Mouse (Mus musculus) Muller cell, postnatal 12 days (primary cell): ENCODE measurements around the gene Cyp4f39.
"Not testable (repeated sequence)": the region's sequence is repeated elsewhere in the genome, so short reads cannot be mapped to it uniquely, and the experiment has no call there.

Experiments
- DNase-seq: peaks from one replicate; pipeline ENCODE4 v3.0.0-alpha.2; 2015; ENCODE audit errors: inconsistent ontology term

Cyp4f39 gene

GRCm38 (mm10) chr17:32474954-32475560 is 22.5 kb downstream of the Cyp4f39 start:
- no peak for DNase-seq

GRCm38 (mm10) chr17:32477204-32477603 is 24.7 kb downstream of the Cyp4f39 start:
- DNase-seq: no peak

GRCm38 (mm10) chr17:32478727-32479126 is 26.2 kb downstream of the Cyp4f39 start:
- no peak for DNase-seq

- DNase-seq: peak; percentile 29
Measured at GRCm38 (mm10) chr17:32479554-32480506, 27.3 kb downstream of the Cyp4f39 start.

- no peak for DNase-seq
Measured at GRCm38 (mm10) chr17:32481766-32482165, 29.2 kb downstream of the Cyp4f39 start.

- DNase-seq: peak; percentile 73
Measured at GRCm38 (mm10) chr17:32483200-32483599, 30.7 kb downstream of the Cyp4f39 start.

- DNase-seq: peak; percentile 58
Measured at GRCm38 (mm10) chr17:32492349-32492980, 39.9 kb downstream of the Cyp4f39 start.

GRCm38 (mm10) chr17:32494601-32495000 is 42.1 kb downstream of the Cyp4f39 start:
- DNase-seq: peak; percentile 36

GRCm38 (mm10) chr17:32500511-32500910 is 48.0 kb downstream of the Cyp4f39 start:
- not testable (repeated sequence) for DNase-seq

- DNase-seq: no peak
Measured at GRCm38 (mm10) chr17:32501051-32501450, 48.5 kb downstream of the Cyp4f39 start.

- no peak for DNase-seq
Measured at GRCm38 (mm10) chr17:32503111-32503510, 50.6 kb downstream of the Cyp4f39 start.

- peak; percentile 77 for DNase-seq
Measured at GRCm38 (mm10) chr17:32505851-32506728, 53.6 kb downstream of the Cyp4f39 start, which contains the start of gene Cyp4f17. Gene Cyp4f17, plus strand, starts transcription at chr17:32506050.

- no peak for DNase-seq
Measured at GRCm38 (mm10) chr17:32506729-32507245, 54.3 kb downstream of the Cyp4f39 start.

GRCm38 (mm10) chr17:32516126-32516525 is 63.6 kb downstream of the Cyp4f39 start:
- DNase-seq: no peak

GRCm38 (mm10) chr17:32521981-32522380 is 69.5 kb downstream of the Cyp4f39 start:
- DNase-seq: no peak

GRCm38 (mm10) chr17:32522386-32522785 is 69.9 kb downstream of the Cyp4f39 start:
- no peak for DNase-seq

GRCm38 (mm10) chr17:32522816-32523215 is 70.3 kb downstream of the Cyp4f39 start:
- DNase-seq: no peak

GRCm38 (mm10) chr17:32523895-32524294 is 71.4 kb downstream of the Cyp4f39 start:
- DNase-seq: no peak

- not testable (repeated sequence) for DNase-seq
Measured at GRCm38 (mm10) chr17:32526341-32526740, 73.8 kb downstream of the Cyp4f39 start.

- no peak for DNase-seq
Measured at GRCm38 (mm10) chr17:32527748-32528147, 75.2 kb downstream of the Cyp4f39 start.
